Mouse (Mus musculus): ENCODE measurements around the gene Nbea. TPM values are rescaled to one million over a fixed set of nuclear protein-coding genes. Genes with fewer than 3 reads are reported as not detected.

Nbea gene
- total and polyA plus RNA-seq, 3 experiments = 0.04 to 0.27 TPM; not detected in 1

- Histone ChIP-seq H3K4me1 (ENCODE audit: control insufficient read depth in 1 of 2, insufficient read depth in 2 of 2, low read length in 2 of 2) (no peaks in the 10 kb centered on the region), H3K9ac (ENCODE audit: control insufficient read depth, low read depth, low read length, poor library complexity, severe bottlenecking) (no peak overlapping the region), H3K9me3 (replicated peaks; ENCODE audit: insufficient read depth, low read length) (no peaks in the 10 kb centered on the region), H3K79me2 (ENCODE audit: control insufficient read depth, insufficient read depth, low read length, poor library complexity) (no peaks in the 10 kb centered on the region), H3K27ac (ENCODE audit: control insufficient read depth, low read depth, low read length) (no peak overlapping the region), H3K27me3 (ENCODE audit: control insufficient read depth in 1 of 2, insufficient read depth in 2 of 2, low read length in 2 of 2) (no peaks in the 10 kb centered on the region; a peak in 1 of 4 replicates), H3K36me3 (ENCODE audit: control insufficient read depth in 1 of 2, insufficient read depth in 2 of 2, low read length in 2 of 2) (no peaks in the 10 kb centered on the region), H3K4me3 (ENCODE audit: control insufficient read depth in 1 of 2, insufficient read depth in 1 of 2, low read depth in 2 of 2, low read length in 2 of 2) (no peak overlapping the region)
- no peak for DNase-seq (ENCODE audit: low read depth, low spot score)
- no peak for TF ChIP-seq ZC3H11A (IDR thresholded peaks at IDR 0.05; ENCODE audit: low read depth, low read length)
- TF ChIP-seq MYB (IDR thresholded peaks at IDR 0.05; ENCODE audit: low read depth, low read length) = no peak
- TF ChIP-seq USF1 (IDR thresholded peaks at IDR 0.05; ENCODE audit: low read depth, low read length) = no peak
- TF ChIP-seq CTCF (IDR thresholded peaks at IDR 0.05 in 2 of 3, conservative IDR thresholded peaks at IDR 0.05 in 1 of 3; ENCODE audit: control insufficient read depth in 1 of 3, insufficient read depth in 1 of 3, low read depth in 2 of 3, low read length in 3 of 3, poor library complexity in 1 of 3, severe bottlenecking in 1 of 3) = no peak
- no peak for TF ChIP-seq ETS1 (IDR thresholded peaks at IDR 0.05; ENCODE audit: low read depth, low read length)
- no peak for TF ChIP-seq HCFC1 (IDR thresholded peaks at IDR 0.05; ENCODE audit: low read depth, low read length)
- no peak for TF ChIP-seq RAD21 (IDR thresholded peaks at IDR 0.05; ENCODE audit: low read depth, low read length)
- no peak for TF ChIP-seq NRF1 (IDR thresholded peaks at IDR 0.05; ENCODE audit: insufficient read depth, low read depth, low read length, poor library complexity, severe bottlenecking)
- no peak for TF ChIP-seq GABPA (IDR thresholded peaks at IDR 0.05; ENCODE audit: low read depth, low read length)
- TF ChIP-seq BHLHE40 (IDR thresholded peaks at IDR 0.05; ENCODE audit: borderline replicate concordance, low read depth, low read length) = no peak
- no peak for TF ChIP-seq TBP (IDR thresholded peaks at IDR 0.05; ENCODE audit: low read depth, low read length)
- TF ChIP-seq ZNF384 (IDR thresholded peaks at IDR 0.05; ENCODE audit: low read depth, low read length) = no peak
- TF ChIP-seq MEF2A (IDR thresholded peaks at IDR 0.05; ENCODE audit: extremely low read depth, insufficient replicate concordance, low read depth, low read length, poor library complexity, severe bottlenecking) = no peak
- TF ChIP-seq POLR2AphosphoS2 (IDR thresholded peaks at IDR 0.05; ENCODE audit: low read length) = no peak
- no peak for TF ChIP-seq TCF12 (IDR thresholded peaks at IDR 0.05; ENCODE audit: low read depth, low read length)
Observed at GRCm38 (mm10) chr3:55774203-55774602, 409.3 kb downstream of the Nbea start.

GRCm38 (mm10) chr3:55769308-55769707 is 414.2 kb downstream of the Nbea start:
- H3K79me2 ChIP-seq (ENCODE audit: control insufficient read depth, insufficient read depth, low read length, poor library complexity) = no peaks in the 10 kb centered on the region
- no peaks in the 10 kb centered on the region for H3K4me1 ChIP-seq (ENCODE audit: control insufficient read depth in 1 of 2, insufficient read depth in 2 of 2, low read length in 2 of 2)
- no peak overlapping the region for H3K27ac ChIP-seq (ENCODE audit: control insufficient read depth, low read depth, low read length)
- no peak for DNase-seq (ENCODE audit: low read depth, low spot score)
- no peaks in the 10 kb centered on the region for H3K9me3 ChIP-seq (replicated peaks; ENCODE audit: insufficient read depth, low read length)
- H3K36me3 ChIP-seq (ENCODE audit: control insufficient read depth in 1 of 2, insufficient read depth in 2 of 2, low read length in 2 of 2) = no peaks in the 10 kb centered on the region
- no peak overlapping the region for H3K9ac ChIP-seq (ENCODE audit: control insufficient read depth, low read depth, low read length, poor library complexity, severe bottlenecking)
- TF ChIP-seq JUND (IDR thresholded peaks at IDR 0.05; ENCODE audit: low read depth, low read length) (no peak), RCOR1 (IDR thresholded peaks at IDR 0.05; ENCODE audit: low read depth, low read length) (no peak), ZKSCAN1 (IDR thresholded peaks at IDR 0.05; ENCODE audit: low read depth, low read length) (no peak), GABPA (IDR thresholded peaks at IDR 0.05; ENCODE audit: low read depth, low read length) (no peak), ZNF384 (IDR thresholded peaks at IDR 0.05; ENCODE audit: low read depth, low read length) (no peak), POLR2AphosphoS2 (IDR thresholded peaks at IDR 0.05; ENCODE audit: low read length) (no peak), MAX (IDR thresholded peaks at IDR 0.05; ENCODE audit: low read length) (no peak), ZMIZ1 (IDR thresholded peaks at IDR 0.05; ENCODE audit: low read depth, low read length) (no peak), MXI1 (IDR thresholded peaks at IDR 0.05; ENCODE audit: low read depth, low read length) (no peak), ELF1 (IDR thresholded peaks at IDR 0.05; ENCODE audit: low read depth, low read length) (no peak), SMC3 (IDR thresholded peaks at IDR 0.05; ENCODE audit: low read depth, low read length) (no peak), EP300 (IDR thresholded peaks at IDR 0.05; ENCODE audit: low read depth in 1 of 2, low read length in 2 of 2) (no peak), CTCF (IDR thresholded peaks at IDR 0.05 in 2 of 3, conservative IDR thresholded peaks at IDR 0.05 in 1 of 3; ENCODE audit: control insufficient read depth in 1 of 3, insufficient read depth in 1 of 3, low read depth in 2 of 3, low read length in 3 of 3, poor library complexity in 1 of 3, severe bottlenecking in 1 of 3) (no peak), NELFE (IDR thresholded peaks at IDR 0.05; ENCODE audit: low read depth, low read length) (no peak), USF1 (IDR thresholded peaks at IDR 0.05; ENCODE audit: low read depth, low read length) (no peak), HCFC1 (IDR thresholded peaks at IDR 0.05; ENCODE audit: low read depth, low read length) (no peak), USF2 (IDR thresholded peaks at IDR 0.05; ENCODE audit: borderline replicate concordance in 1 of 2, insufficient read depth in 1 of 2, low read depth in 1 of 2, low read length in 2 of 2) (no peak), E2F4 (IDR thresholded peaks at IDR 0.05; ENCODE audit: borderline replicate concordance, low read depth, low read length) (no peak), CHD2 (IDR thresholded peaks at IDR 0.05; ENCODE audit: low read length) (no peak), BHLHE40 (IDR thresholded peaks at IDR 0.05; ENCODE audit: borderline replicate concordance, low read depth, low read length) (no peak)
- H3K27me3 ChIP-seq (ENCODE audit: control insufficient read depth in 1 of 2, insufficient read depth in 2 of 2, low read length in 2 of 2) = peaks cover 0 to 2% of the 10 kb centered on the region in 2 experiments; a peak in 1 of 4 replicates
- no peak overlapping the region for H3K4me3 ChIP-seq (ENCODE audit: control insufficient read depth in 1 of 2, insufficient read depth in 1 of 2, low read depth in 2 of 2, low read length in 2 of 2)
